Mouse (Mus musculus) ES-E14 (cell line): Measurements from ENCODE around the gene Mxd3.

ENCODE experiments used
- HCFC1 ChIP-seq: IDR thresholded peaks from 2 replicates; pipeline ENCODE4 v1.6.1; 2012; ENCODE audit warnings: low read length, inconsistent platforms, borderline replicate concordance; ENCODE audit not compliant: insufficient read depth
- MAFK ChIP-seq: IDR thresholded peaks from 2 replicates; pipeline ENCODE4 v1.6.1; 2014; ENCODE audit warnings: mild to moderate bottlenecking, low read depth, low read length, inconsistent platforms; ENCODE audit not compliant: insufficient read depth
- ZC3H11A ChIP-seq: IDR thresholded peaks from 2 replicates; pipeline ENCODE4 v1.6.1; 2012; ENCODE audit warnings: low read depth, mild to moderate bottlenecking, inconsistent platforms, low read length, borderline replicate concordance
- ZNF384 ChIP-seq: IDR thresholded peaks from 2 replicates; pipeline ENCODE4 v1.6.1; 2012; ENCODE audit warnings: low read depth, low read length, inconsistent platforms

DNA sequence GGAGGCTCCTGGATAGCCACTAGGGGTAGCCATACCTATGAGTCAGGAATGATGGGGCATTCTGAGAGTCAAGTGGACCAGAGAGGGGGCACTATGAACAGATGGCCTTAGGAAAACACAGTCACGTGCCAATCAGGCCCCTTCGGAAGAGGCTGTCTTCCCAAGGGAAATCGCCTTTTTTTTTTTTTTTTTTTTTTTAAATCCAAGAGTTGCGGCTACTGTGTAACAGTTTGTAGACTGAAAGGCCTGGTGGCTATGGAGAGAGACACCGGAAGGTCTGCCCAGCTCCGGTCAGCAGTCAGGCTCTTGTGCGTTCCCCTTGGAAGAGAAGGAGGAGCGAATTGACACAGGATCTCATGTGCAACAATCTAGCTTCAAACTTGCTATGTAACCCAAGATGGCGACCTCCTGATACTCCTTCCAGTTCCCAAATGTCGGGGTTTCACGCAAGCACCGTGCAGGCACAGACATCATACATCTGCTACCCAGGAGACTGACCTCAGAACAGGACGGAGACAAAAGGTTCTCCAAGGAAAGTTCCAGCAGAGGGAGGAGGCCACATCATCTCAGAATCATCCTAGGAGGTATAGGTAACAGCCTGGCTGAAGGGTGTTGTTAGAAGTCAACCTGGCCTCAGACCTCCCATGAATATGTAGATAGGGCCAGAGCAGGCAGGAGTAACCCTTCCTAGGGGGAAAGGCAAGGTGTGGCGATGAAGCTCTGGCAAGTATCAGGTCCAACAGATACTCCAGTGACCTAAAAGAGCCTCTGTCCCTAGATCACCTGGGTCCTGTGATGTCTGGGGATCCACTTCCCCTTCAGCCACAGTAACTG, 1.2 kb upstream of the Mxd3 start:
- peak; percentile 90 for TF ChIP-seq MAFK
- TF ChIP-seq ZC3H11A: peak; percentile 4; the same call in 1 of the 2 replicates
- TF ChIP-seq HCFC1: no peak
- peak; percentile 91 for TF ChIP-seq ZNF384
